Mouse (Mus musculus): ENCODE measurements around the gene Trim46. TPM values are rescaled to one million over a fixed set of nuclear protein-coding genes. Genes with fewer than 3 reads are reported as not detected.

The Trim46 gene
- polyA plus RNA-seq, 1 experiment from 2014 or later = 11.6 TPM

DNA sequence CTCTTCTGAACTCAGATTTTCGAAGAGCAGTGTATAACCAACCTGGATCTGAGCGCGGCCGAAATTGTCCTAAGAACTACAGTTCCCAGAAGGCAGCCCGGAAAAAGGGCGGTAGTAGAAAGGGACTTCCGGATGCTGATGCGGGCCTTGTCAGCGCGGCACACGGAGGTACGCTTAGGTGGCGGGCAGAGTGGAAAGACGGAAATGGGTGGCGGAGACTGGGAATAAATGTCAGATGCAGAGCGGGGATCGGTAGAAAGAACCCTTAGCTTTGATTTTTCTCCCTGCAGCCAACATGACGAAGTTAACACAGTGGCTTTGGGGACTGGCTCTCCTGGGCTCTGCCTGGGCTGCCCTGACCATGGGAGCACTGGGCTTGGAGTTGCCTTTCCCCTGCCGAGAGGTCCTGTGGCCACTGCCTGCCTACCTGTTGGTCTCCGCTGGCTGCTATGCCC, 20.4 kb upstream of the Trim46 start:
- peak; percentile 83 for DNase-seq (ENCODE audit: low spot score)
- 1% methylated on average over 20 of the region's 20 CpGs for WGBS
- peaks cover 23% of the 10 kb centered on the region for H3K27me3 ChIP-seq (ENCODE audit: insufficient read depth, poor library complexity, severe bottlenecking)
- H3K9me3 ChIP-seq = no peaks in the 10 kb centered on the region
- peak overlapping the region; percentile 87 for H3K27ac ChIP-seq
- peaks cover 7% of the 10 kb centered on the region for H3K36me3 ChIP-seq
- H3K4me3 ChIP-seq = peak overlapping the region; percentile 64
- H3K4me1 ChIP-seq (replicated peaks) = peaks cover 47% of the 10 kb centered on the region

DNA sequence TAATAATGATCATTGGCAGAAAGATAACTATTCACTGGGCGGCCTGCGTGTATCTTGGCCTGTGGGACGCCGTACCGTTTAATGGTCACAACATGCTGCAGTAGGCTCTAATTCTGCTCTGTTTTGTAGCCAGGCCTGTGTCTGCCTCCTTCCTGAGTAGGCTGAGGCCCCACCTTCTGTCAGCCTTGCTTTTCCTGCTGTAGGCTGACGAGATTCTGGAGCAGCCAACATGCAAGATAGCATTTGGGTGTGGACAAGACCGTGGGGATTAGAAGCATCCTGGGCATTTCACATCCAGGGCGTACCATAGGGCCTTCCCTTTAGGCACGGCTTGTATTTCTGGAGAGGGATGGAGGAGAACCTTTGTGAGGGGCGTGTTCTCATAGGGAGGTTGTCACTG, 16.3 kb upstream of the Trim46 start:
- WGBS = 75% methylated on average over 10 of the region's 10 CpGs
- DNase-seq (ENCODE audit: low spot score) = no peak

DNA sequence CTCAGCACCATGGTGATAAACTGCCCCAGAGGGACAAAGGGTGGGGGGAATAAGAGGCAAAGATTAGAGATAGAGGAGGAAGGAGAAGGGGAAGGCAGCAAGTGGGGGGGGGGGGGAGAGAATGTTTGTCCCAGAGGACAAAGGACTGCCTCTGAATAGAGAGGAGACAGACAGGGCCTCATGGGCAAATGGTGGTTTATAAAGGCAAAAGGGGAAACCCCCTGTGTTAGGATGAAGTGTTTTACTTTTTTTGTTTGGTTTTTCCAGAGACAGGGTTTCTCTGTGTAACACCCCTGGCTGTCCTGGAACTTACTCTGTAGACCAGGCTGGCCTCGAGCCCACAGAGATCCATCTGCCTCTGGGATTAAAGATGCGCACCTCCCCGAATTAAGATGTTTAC, 14.1 kb upstream of the Trim46 start:
- 77% methylated on average over 3 of the region's 3 CpGs for WGBS
- Histone ChIP-seq H3K9me3 (no peaks in the 10 kb centered on the region), H3K27ac (no peak overlapping the region), H3K36me3 (no peaks in the 10 kb centered on the region), H3K4me1 (replicated peaks) (0 out of 2 replicates have a peak, but pooled peaks cover 7% of the 10 kb centered on the region), H3K27me3 (ENCODE audit: insufficient read depth, poor library complexity, severe bottlenecking) (peaks cover 16% of the 10 kb centered on the region), H3K4me3 (no peak overlapping the region)
- DNase-seq (ENCODE audit: low spot score) = no peak

More for the DNA sequence above, 16.3 kb upstream of the Trim46 start:
- H3K4me1 ChIP-seq (replicated peaks) = peaks cover 22% of the 10 kb centered on the region
- H3K4me3 ChIP-seq = no peak overlapping the region
- H3K27ac ChIP-seq = no peak overlapping the region
- peaks cover 16% of the 10 kb centered on the region for H3K27me3 ChIP-seq (ENCODE audit: insufficient read depth, poor library complexity, severe bottlenecking)
- no peaks in the 10 kb centered on the region for H3K36me3 ChIP-seq
- H3K9me3 ChIP-seq = no peaks in the 10 kb centered on the region

DNA sequence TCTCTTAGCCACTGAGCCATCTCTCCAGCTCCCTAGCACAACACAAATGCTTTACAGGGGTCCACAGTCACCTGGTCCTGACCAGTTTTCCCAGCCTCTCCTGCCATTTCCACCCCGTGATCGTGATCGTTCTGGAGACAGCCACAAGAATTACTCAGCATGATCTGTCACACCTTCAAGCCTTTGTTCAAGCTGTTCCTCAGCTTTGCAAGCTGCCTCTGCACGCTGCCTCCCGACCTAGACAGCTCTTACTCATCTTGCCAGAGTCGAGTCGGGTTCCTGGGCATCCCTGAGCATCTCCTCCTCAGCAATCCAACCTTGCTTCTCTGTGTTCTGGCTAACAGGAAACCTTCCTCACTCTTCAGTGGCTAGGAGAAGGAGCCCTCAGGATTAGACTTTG, 13.0 kb upstream of the Trim46 start, which contains the start of gene Dpm3:
Gene Dpm3, plus strand, starts transcription at position 283 of the 400 bp plus-strand sequence.
- 50% methylated on average over 7 of the region's 7 CpGs for WGBS
- no peaks in the 10 kb centered on the region for H3K9me3 ChIP-seq

DNA sequence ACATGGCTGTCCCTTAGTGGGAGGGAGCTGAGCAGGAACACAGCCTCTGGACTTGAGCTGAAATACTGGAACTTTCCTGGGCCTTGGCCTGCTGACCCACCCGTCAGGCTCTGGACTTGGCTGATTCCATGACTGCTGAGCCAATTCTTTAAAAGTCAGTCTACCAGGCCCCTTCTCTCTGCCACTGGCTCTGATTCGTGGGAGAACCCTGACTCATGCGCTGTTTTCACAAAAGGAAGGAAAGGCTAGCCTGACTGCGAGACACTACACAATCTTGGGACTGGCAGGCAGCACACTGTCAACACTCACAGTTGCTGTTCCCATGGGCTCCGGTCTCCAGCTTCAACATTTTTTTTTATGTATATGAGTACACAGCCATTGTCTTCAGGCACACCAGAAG, 10.1 kb upstream of the Trim46 start:
- Histone ChIP-seq H3K36me3 (no peaks in the 10 kb centered on the region), H3K27ac (no peak overlapping the region), H3K27me3 (ENCODE audit: insufficient read depth, poor library complexity, severe bottlenecking) (peaks cover 43% of the 10 kb centered on the region), H3K4me3 (no peak overlapping the region), H3K9me3 (no peaks in the 10 kb centered on the region), H3K4me1 (replicated peaks) (peaks cover 19% of the 10 kb centered on the region)
- whole genome bisulfite sequencing = 86% methylated on average over 5 of the region's 5 CpGs
- DNase-seq (ENCODE audit: low spot score) = no peak

More for the DNA sequence above, 13.0 kb upstream of the Trim46 start, which contains the start of gene Dpm3:
- no peak within 1 kb of the TSS for H3K4me3 ChIP-seq
- peaks cover 16% of the 10 kb centered on the region for H3K27me3 ChIP-seq (ENCODE audit: insufficient read depth, poor library complexity, severe bottlenecking)
- no peak within 1 kb of the TSS for H3K27ac ChIP-seq
- no peak for DNase-seq (ENCODE audit: low spot score)
- no peaks in the 10 kb centered on the region for H3K36me3 ChIP-seq
- 0 out of 2 replicates have a peak, but pooled peaks cover 7% of the 10 kb centered on the region for H3K4me1 ChIP-seq (replicated peaks)

DNA sequence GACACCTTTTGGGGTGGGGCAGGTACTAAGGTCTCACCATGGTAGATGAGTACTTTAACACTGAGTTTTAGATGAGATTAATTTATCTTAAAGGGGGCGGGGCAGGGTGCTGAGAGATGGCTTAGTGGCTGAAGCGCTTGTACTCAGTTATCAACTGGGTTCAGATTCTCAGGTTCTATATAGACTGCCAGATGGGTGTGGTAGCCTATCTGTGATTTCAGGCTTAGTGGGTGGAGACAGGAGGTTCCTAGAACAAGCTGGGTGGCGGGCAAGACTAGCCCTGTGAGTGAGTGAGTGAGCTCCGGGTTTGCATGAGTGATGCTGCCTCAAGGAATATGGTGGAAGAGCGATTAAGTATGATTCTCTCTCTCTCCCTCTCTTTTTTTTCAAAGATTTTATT, 8.9 kb upstream of the Trim46 start:
- H3K9me3 ChIP-seq = no peaks in the 10 kb centered on the region
- H3K27ac ChIP-seq = no peak overlapping the region
- 93% methylated on average over 5 of the region's 5 CpGs for WGBS
- peaks cover 48% of the 10 kb centered on the region for H3K27me3 ChIP-seq (ENCODE audit: insufficient read depth, poor library complexity, severe bottlenecking)
- no peak for DNase-seq (ENCODE audit: low spot score)
- H3K36me3 ChIP-seq = 0 out of 2 replicates have a peak, but pooled peaks cover under 1% of the 10 kb centered on the region
- no peak overlapping the region for H3K4me3 ChIP-seq
- H3K4me1 ChIP-seq (replicated peaks) = peaks cover 27% of the 10 kb centered on the region

DNA sequence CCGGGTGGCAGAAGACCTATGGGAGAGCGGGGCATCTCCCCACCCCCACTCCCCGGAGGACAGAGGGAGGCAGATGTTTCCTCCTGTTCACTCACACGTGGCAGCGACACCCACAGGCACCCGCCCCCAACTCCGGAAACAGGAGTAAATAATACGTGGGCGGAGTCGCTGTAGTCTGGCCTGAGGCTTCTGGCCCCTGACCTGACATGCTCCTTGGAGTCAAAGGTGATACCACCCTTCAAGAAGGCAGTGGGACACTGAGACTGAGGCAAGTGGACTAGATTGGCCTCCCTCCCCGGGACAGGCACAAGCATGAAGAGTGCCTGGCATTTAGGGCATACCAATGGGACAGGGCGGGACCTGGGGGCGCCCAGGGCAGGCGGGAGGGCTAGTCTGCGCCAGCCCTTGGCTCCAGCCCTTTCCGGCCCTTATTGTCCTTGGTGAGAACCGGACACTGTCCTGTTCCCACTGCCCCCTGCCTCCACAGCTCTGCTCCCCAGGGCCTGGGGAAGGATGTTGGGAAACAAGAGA, 5.3 kb upstream of the Trim46 start:
- 4% methylated on average over 17 of the region's 17 CpGs for WGBS
- Histone ChIP-seq H3K4me1 (replicated peaks) (peaks cover 44% of the 10 kb centered on the region), H3K9me3 (no peaks in the 10 kb centered on the region), H3K27me3 (ENCODE audit: insufficient read depth, poor library complexity, severe bottlenecking) (peaks cover 36% of the 10 kb centered on the region), H3K36me3 (peaks cover 26% of the 10 kb centered on the region), H3K4me3 (peak overlapping the region; percentile 20), H3K27ac (peak overlapping the region; percentile 73)
- peak; percentile 63 for DNase-seq (ENCODE audit: low spot score)

DNA sequence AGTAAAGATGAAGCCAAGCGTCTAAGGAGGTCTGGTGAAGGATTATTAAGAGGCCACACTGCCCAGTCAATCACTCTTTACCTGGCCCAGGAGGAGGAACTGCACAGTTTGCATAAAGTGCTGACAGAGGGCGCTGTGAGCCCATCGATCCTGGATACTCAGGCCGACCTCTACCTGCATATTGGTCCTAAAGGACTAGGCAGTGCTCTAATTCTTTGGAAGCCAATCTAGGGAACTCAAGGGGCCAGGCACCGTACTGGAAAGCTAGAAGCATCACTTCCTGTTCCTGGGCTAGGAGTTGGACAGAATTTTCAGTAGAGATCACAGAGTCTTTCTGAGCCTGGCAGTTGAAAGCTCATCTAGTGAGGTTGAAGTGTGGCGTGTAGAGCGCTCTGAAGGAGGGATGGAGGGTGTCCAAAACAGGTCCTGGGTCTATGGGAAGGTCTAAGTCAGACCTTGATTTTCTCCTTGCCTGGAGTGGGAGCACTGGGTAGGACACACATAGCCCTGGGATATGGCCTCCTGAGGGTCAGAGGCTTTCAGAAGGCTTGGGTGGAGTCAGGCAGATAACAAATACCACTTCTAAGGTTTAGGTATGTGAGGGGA, 4.4 kb upstream of the Trim46 start:
- 0 out of 2 replicates have a peak overlapping the region, but pooled peaks have one; percentile 20 for H3K4me3 ChIP-seq
- 22% methylated on average over 7 of the region's 7 CpGs for WGBS
- H3K36me3 ChIP-seq = peaks cover 26% of the 10 kb centered on the region
- no peak overlapping the region for H3K27ac ChIP-seq
- H3K27me3 ChIP-seq (ENCODE audit: insufficient read depth, poor library complexity, severe bottlenecking) = peaks cover 41% of the 10 kb centered on the region
- peaks cover 52% of the 10 kb centered on the region for H3K4me1 ChIP-seq (replicated peaks)
- no peaks in the 10 kb centered on the region for H3K9me3 ChIP-seq
- DNase-seq (ENCODE audit: low spot score) = peak; percentile 49

DNA sequence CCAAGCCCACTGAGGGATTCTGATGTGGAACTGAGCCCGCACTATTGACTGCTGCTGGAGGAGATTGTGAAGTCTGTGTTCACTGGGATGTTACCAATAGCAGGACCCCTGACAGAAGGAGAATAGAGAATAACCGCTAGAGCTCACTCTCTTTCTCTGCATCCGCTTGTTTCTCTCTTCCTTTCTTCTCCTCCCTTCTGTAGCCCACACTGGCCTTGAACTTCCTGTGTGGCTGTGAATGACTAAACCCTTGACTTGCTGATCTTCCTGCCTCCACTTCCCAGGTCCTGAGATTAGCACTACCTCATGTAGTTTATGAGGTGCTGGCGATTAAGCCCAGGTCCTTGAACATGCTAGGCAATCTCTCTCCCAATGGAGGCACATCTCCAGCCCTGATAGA, 1.4 kb upstream of the Trim46 start:
- H3K4me1 ChIP-seq (replicated peaks) = peaks cover 80% of the 10 kb centered on the region
- peaks cover 26% of the 10 kb centered on the region for H3K36me3 ChIP-seq
- H3K27me3 ChIP-seq (ENCODE audit: insufficient read depth, poor library complexity, severe bottlenecking) = peaks cover 52% of the 10 kb centered on the region
- DNase-seq (ENCODE audit: low spot score) = no peak
- H3K27ac ChIP-seq = peak overlapping the region; percentile 94; the same call in 1 of the 2 replicates
- peak overlapping the region; percentile 82 for H3K4me3 ChIP-seq
- H3K9me3 ChIP-seq = no peaks in the 10 kb centered on the region
- 90% methylated on average over 4 of the region's 4 CpGs for WGBS

DNA sequence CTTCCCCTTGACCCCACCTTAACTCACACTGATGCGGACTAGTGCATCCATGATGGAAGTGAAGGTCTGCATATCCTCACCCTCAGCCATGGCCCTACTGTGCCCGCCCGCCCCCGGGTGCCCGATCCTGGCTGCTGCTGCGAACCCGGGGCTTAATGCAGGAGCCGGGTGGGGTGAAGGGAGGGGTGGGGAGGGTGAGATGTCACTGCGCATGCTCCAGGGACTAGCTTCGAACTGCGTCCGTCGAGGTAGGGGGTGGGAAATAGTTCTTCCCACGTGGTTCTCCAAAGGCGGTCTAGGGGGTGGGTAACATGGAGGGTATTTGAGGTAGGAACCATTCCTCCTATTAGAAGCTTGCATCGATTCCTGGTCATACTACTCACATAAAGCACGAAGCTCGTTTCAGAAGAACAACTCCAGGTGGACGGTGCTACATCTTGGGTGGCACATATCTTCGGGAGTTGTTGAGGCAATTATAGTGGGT, 379 bp downstream of the Trim46 start, which contains the start of gene Krtcap2:
Gene Krtcap2, plus strand, starts transcription at position 279 of the 484 bp plus-strand sequence.
- Histone ChIP-seq H3K36me3 (peaks cover 41% of the 10 kb centered on the region), H3K9me3 (no peaks in the 10 kb centered on the region), H3K4me3 (peak within 1 kb of the TSS; percentile 82), H3K27me3 (ENCODE audit: insufficient read depth, poor library complexity, severe bottlenecking) (peaks cover 36% of the 10 kb centered on the region), H3K27ac (peak within 1 kb of the TSS; percentile 94), H3K4me1 (replicated peaks) (peaks cover 70% of the 10 kb centered on the region)
- WGBS = 5% methylated on average over 20 of the region's 20 CpGs
- DNase-seq (ENCODE audit: low spot score) = peak; percentile 48

DNA sequence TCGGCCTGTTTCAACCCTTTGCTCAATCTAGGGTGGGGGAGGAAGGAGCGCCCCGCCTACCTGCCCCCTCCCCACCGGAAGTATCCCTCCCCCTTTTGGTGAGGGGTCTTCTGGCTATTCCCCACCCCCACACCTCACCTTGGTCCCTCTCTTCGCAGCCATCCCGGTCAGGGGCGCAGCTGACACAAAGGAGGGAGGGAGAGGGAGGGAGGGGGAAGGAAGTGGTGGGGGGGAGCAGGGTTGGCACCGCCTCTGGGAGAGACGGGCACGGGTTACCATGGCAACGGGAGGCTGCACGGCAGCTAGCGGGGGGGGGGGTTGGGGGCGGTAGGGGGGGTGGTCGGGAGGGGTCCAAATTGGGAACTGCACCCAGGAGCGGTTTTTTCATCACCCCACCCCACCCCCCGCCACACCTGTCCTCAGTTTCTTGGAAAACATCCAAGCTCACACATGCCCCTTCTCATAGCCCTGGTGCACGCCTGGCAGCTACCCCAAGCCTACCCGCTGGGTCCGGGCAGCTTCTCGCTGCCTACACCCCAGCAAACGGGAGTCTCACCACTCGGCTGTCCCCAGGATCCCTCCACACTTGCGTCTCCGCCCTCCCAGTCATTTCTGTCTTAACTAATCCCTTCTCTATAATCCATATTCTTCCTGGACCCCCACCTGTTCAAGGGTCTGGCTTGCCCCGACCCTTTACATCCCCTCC, 974 bp downstream of the Trim46 start:
- H3K4me3 ChIP-seq = peak overlapping the region; percentile 82
- H3K27me3 ChIP-seq (ENCODE audit: insufficient read depth, poor library complexity, severe bottlenecking) = peaks cover 35% of the 10 kb centered on the region
- under 1% methylated on average over 25 of the region's 26 CpGs for WGBS
- no peaks in the 10 kb centered on the region for H3K9me3 ChIP-seq
- peak overlapping the region; percentile 94 for H3K27ac ChIP-seq
- H3K4me1 ChIP-seq (replicated peaks) = peaks cover 64% of the 10 kb centered on the region
- peak; percentile 59 for DNase-seq (ENCODE audit: low spot score)
- peaks cover 41% of the 10 kb centered on the region for H3K36me3 ChIP-seq

DNA sequence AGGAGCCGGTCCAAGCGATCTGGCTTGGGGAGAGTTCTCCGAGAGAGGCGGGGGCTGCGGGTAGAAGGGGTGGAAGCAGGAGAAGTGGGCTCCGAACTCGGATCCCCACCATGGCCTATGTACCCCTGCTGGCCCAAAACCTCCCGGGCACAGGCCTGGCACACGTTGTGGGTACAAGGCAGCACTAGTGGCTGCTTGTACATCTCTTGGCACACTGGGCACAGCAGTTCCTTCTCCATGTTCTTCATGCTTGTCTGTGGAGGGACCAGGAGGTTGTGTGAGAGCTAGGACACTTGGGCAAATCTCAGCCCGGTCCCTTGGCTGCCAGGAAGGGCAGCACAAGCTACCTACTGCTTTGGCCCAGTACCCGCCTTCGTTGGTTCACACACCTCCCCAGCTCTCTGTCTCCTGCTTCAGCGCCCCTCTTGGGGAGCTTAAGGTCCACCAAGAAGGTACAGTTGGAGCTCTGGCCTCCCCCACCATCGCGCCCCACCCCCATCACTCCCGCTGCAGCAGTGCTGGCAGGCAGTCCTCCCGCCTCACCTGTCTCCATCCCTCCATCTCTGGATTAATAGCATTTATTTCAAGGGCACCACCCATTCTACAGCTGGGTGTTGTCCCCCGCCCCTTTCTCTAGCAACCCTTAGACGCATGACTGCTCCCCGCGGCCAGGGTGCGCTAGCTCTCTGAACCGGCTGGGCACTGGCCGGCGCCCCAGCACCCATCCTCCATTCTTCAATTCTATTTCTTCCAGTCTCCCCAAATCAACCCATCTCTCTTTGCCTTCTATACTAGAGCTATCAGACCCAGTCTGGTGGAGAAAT, 1.7 kb downstream of the Trim46 start:
- Histone ChIP-seq H3K27me3 (ENCODE audit: insufficient read depth, poor library complexity, severe bottlenecking) (peaks cover 29% of the 10 kb centered on the region), H3K9me3 (no peaks in the 10 kb centered on the region), H3K27ac (peak overlapping the region; percentile 94), H3K4me3 (peak overlapping the region; percentile 82), H3K4me1 (replicated peaks) (peaks cover 61% of the 10 kb centered on the region), H3K36me3 (peaks cover 34% of the 10 kb centered on the region)
- whole genome bisulfite sequencing = 13% methylated on average over 25 of the region's 25 CpGs
- DNase-seq (ENCODE audit: low spot score) = no peak

Data from hindbrain, embryonic 10.5 days (tissue).